Mouse (Mus musculus) liver, embryonic 14.5 days (tissue): ENCODE results near the gene Kctd21. TPM values are rescaled to one million over a fixed set of nuclear protein-coding genes. Genes with fewer than 3 reads are reported as not detected.

Experiments
- ATAC-seq: fragments of 200-750 bp; cut with Nextera tagmentation; 2 replicates; pipeline ENCODE4 v1.8.0; 2017; ENCODE audit warnings: moderate number of reproducible peaks, mild to moderate bottlenecking, moderate library complexity; ENCODE audit not compliant: insufficient read depth
- DNase-seq, 3 experiments: peaks; one replicate each; pipeline ENCODE4 v3.0.0-alpha.2; 2012 to 2013; ENCODE audit warnings: low read depth in 3 of 3, low spot score in 3 of 3
- H3K27ac ChIP-seq: fragments of 300-500 bp; sonication (generic); 2 replicates; pipeline ENCODE4 v1.5.1; 2014; ENCODE audit warnings: moderate library complexity, mild to moderate bottlenecking, control low read depth, inconsistent platforms
- H3K27me3 ChIP-seq: fragments of 300-500 bp; sonication (generic); 2 replicates; pipeline ENCODE4 v1.6.1; 2014; ENCODE audit warnings: mild to moderate bottlenecking, low read length, moderate library complexity; ENCODE audit not compliant: control insufficient read depth, insufficient read depth
- H3K36me3 ChIP-seq: fragments of 300-500 bp; sonication (generic); replicated peaks from 2 replicates; pipeline ENCODE4 v1.6.1; 2014; ENCODE audit warnings: low read depth; ENCODE audit not compliant: control insufficient read depth, insufficient read depth
- H3K4me1 ChIP-seq, 2 experiments: fragments of 200-500 bp in 1 of 2; fragments of 300-500 bp in 1 of 2; sonication (generic) in 1 of 2; replicated peaks; 2 replicates each; pipeline ENCODE4 v1.6.1; 2012 to 2014; ENCODE audit warnings: antibody characterized with exemption in 1 of 2, inconsistent platforms in 1 of 2, low read length in 1 of 2; ENCODE audit not compliant: control insufficient read depth in 2 of 2, insufficient read depth in 2 of 2
- H3K4me2 ChIP-seq: fragments of 300-500 bp; sonication (generic); 2 replicates; pipeline ENCODE4 v1.6.1; 2014; ENCODE audit warnings: low read depth, mild to moderate bottlenecking, control low read depth, moderate library complexity
- H3K4me3 ChIP-seq, 2 experiments: fragments of 200-500 bp in 1 of 2; fragments of 300-500 bp in 1 of 2; sonication (generic) in 1 of 2; 2 replicates each; pipeline ENCODE4 v1.5.1; 2012 to 2014; ENCODE audit warnings: low read depth in 2 of 2, low read length in 2 of 2, mild to moderate bottlenecking in 2 of 2, control low read depth in 1 of 2, inconsistent platforms in 1 of 2, moderate library complexity in 1 of 2; ENCODE audit not compliant: insufficient read depth in 1 of 2
- H3K9ac ChIP-seq: fragments of 300-500 bp; sonication (generic); replicated peaks from 2 replicates; pipeline ENCODE4 v1.6.1; 2014; ENCODE audit warnings: mild to moderate bottlenecking, control low read depth, moderate library complexity
- H3K9me3 ChIP-seq: fragments of 300-500 bp; sonication (generic); 2 replicates; pipeline ENCODE4 v1.6.1; 2016; ENCODE audit warnings: low read length, mixed read lengths; ENCODE audit not compliant: control insufficient read depth
- CTCF ChIP-seq: IDR thresholded peaks from 2 replicates; pipeline ENCODE4 v1.5.1; 2016; ENCODE audit warnings: antibody characterized with exemption, low read depth, control low read depth
- EP300 ChIP-seq: IDR thresholded peaks from 2 replicates; pipeline ENCODE4 v1.6.1; 2016; ENCODE audit warnings: antibody characterized with exemption, low read depth
- WGBS: fragments of 180-500 bp; shearing (Covaris S2); extraction: QIAGEN DNeasy Blood & Tissue Kit; methylation state at CpG from one replicate; pipeline ENCODE4 v1.1.7; 2014; ENCODE audit not compliant: insufficient replicate concordance; 5-methylcytosine and 5-hydroxymethylcytosine counted together
- polyA plus RNA-seq, 2 experiments: library from polyadenylated mRNA; depleted of rRNA in 1 of 2; stranded (reverse) in 1 of 2; unstranded in 1 of 2; fragments of >200 nt; fragmentation: Nextera tagmentation in 1 of 2; extraction: Ambion mirVana in 1 of 2; gene quantifications; 2 replicates each; pipeline versions ENCODE4 v1.2.1 to v1.2.3; 2012 to 2014

The Kctd21 gene
- polyA plus RNA-seq, 2 experiments: 0.76 to 0.80 TPM

- WGBS: 80% methylated on average over 5 of the region's 5 CpGs
- H3K36me3 ChIP-seq: peaks cover 51% of the 10 kb centered on the region
- no peak for DNase-seq
Measured at GRCm38 (mm10) chr7:97380500-97381123, 48.5 kb downstream of the Kctd21 start.

GRCm38 (mm10) chr7:97382661-97383060, 50.5 kb downstream of the Kctd21 start:
- no peak for TF ChIP-seq CTCF
- TF ChIP-seq EP300: no peak
- Histone ChIP-seq H3K4me3 (no peak overlapping the region), H3K36me3 (peaks cover 64% of the 10 kb centered on the region), H3K9ac (no peak overlapping the region), H3K27me3 (no peaks in the 10 kb centered on the region), H3K9me3 (no peaks in the 10 kb centered on the region), H3K4me2 (no peak overlapping the region), H3K4me1 (no peaks in the 10 kb centered on the region), H3K27ac (no peak overlapping the region)
- ATAC-seq (no peak), DNase-seq (no peak)
- 91% methylated on average over 8 of the region's 8 CpGs for WGBS

More at GRCm38 (mm10) chr7:97380500-97381123, 48.5 kb downstream of the Kctd21 start:
- Histone ChIP-seq H3K27me3 (no peaks in the 10 kb centered on the region), H3K4me3 (no peak overlapping the region), H3K4me1 (no peaks in the 10 kb centered on the region), H3K4me2 (no peak overlapping the region), H3K27ac (no peak overlapping the region), H3K9ac (no peak overlapping the region), H3K9me3 (no peaks in the 10 kb centered on the region)
- no peak for ATAC-seq
- TF ChIP-seq CTCF (no peak), EP300 (no peak)

- H3K9me3 ChIP-seq: no peaks in the 10 kb centered on the region
- no peak for ATAC-seq
- no peak for DNase-seq
Measured at GRCm38 (mm10) chr7:97383496-97384132, 51.5 kb downstream of the Kctd21 start.

GRCm38 (mm10) chr7:97386106-97386805, 54.1 kb downstream of the Kctd21 start:
- Histone ChIP-seq H3K9me3 (no peaks in the 10 kb centered on the region), H3K27me3 (no peaks in the 10 kb centered on the region), H3K9ac (no peak overlapping the region), H3K4me3 (no peak overlapping the region), H3K4me1 (no peaks in the 10 kb centered on the region), H3K27ac (no peak overlapping the region), H3K36me3 (peaks cover 65% of the 10 kb centered on the region), H3K4me2 (no peak overlapping the region)
- WGBS: 83% methylated on average over 7 of the region's 7 CpGs
- TF ChIP-seq CTCF: no peak
- no peak for TF ChIP-seq EP300
- DNase-seq: no peak
- ATAC-seq: no peak

More at GRCm38 (mm10) chr7:97383496-97384132, 51.5 kb downstream of the Kctd21 start:
- Histone ChIP-seq H3K4me2 (no peak overlapping the region), H3K27ac (no peak overlapping the region), H3K4me3 (no peak overlapping the region), H3K9ac (no peak overlapping the region), H3K4me1 (no peaks in the 10 kb centered on the region), H3K36me3 (peaks cover 61% of the 10 kb centered on the region), H3K27me3 (no peaks in the 10 kb centered on the region)
- 79% methylated on average over 10 of the region's 10 CpGs for WGBS
- TF ChIP-seq EP300 (no peak), CTCF (no peak)

DNA sequence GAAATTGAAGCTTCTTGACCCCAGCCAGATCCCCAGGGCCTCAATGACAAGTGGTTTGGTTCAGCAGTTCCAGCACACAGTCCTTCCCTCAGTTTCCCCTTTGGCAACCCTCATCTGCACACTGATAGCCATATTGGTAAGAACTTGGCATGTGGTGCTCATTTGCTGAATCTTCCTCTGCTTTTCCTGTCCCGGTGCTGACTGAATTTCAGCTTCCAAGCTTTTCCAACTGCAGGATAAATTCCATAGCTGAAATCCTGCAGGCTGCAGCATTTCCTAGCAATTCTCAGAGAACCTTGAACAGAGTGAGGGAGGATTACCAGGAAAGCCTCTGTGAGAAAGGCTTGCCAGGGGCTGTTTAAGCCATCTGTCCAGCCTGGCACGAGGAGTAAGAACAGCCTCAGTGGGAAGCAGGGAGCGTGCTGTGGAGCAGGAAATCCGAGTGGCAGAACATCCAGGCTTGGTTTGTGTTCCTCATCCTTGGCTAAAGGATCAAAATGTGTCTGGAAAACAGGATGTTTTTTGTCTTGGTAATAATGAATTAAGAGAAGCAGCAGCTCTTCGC, 54.8 kb downstream of the Kctd21 start:
- Histone ChIP-seq H3K9ac (no peak overlapping the region), H3K9me3 (no peaks in the 10 kb centered on the region), H3K27me3 (no peaks in the 10 kb centered on the region), H3K4me1 (no peaks in the 10 kb centered on the region), H3K27ac (no peak overlapping the region), H3K4me3 (no peak overlapping the region), H3K36me3 (peaks cover 67% of the 10 kb centered on the region), H3K4me2 (no peak overlapping the region)
- TF ChIP-seq CTCF (no peak), EP300 (no peak)
- no peak for ATAC-seq
- WGBS: 80% methylated on average over 5 of the region's 5 CpGs
- no peak for DNase-seq
